Mouse (Mus musculus) forebrain, embryonic 13.5 days (tissue): Measurements from ENCODE around the gene Amdhd2. TPM values are rescaled to one million over a fixed set of nuclear protein-coding genes. Genes with fewer than 3 reads are reported as not detected.
"Not testable (repeated sequence)": the region's sequence is repeated elsewhere in the genome, so short reads cannot be mapped to it uniquely, and the experiment has no call there.

Source experiments
- ATAC-seq: fragments of 200-750 bp; cut with Nextera tagmentation; 2 replicates; pipeline ENCODE4 v1.8.0; 2017
- H3K27ac ChIP-seq: fragments of 300-500 bp; sonication (generic); 2 replicates; pipeline ENCODE4 v1.5.1; 2015; ENCODE audit warnings: inconsistent platforms, mild to moderate bottlenecking, moderate library complexity
- H3K27me3 ChIP-seq: fragments of 300-500 bp; sonication (generic); 2 replicates; pipeline ENCODE4 v1.6.1; 2015; ENCODE audit warnings: mild to moderate bottlenecking, inconsistent platforms
- H3K36me3 ChIP-seq: fragments of 300-500 bp; sonication (generic); 2 replicates; pipeline ENCODE4 v1.6.1; 2015; ENCODE audit warnings: mild to moderate bottlenecking, inconsistent platforms; ENCODE audit not compliant: poor library complexity, severe bottlenecking
- H3K4me1 ChIP-seq: fragments of 300-500 bp; sonication (generic); 2 replicates; pipeline ENCODE4 v1.6.1; 2015; ENCODE audit warnings: inconsistent platforms
- H3K4me2 ChIP-seq: fragments of 300-500 bp; sonication (generic); 2 replicates; pipeline ENCODE4 v1.6.1; 2015; ENCODE audit warnings: inconsistent platforms, mild to moderate bottlenecking, moderate library complexity
- H3K4me3 ChIP-seq: fragments of 300-500 bp; sonication (generic); 2 replicates; pipeline ENCODE4 v1.5.1; 2015; ENCODE audit warnings: mild to moderate bottlenecking, inconsistent platforms
- H3K9ac ChIP-seq: fragments of 300-500 bp; sonication (generic); 2 replicates; pipeline ENCODE4 v1.6.1; 2015; ENCODE audit warnings: mild to moderate bottlenecking, inconsistent platforms
- H3K9me3 ChIP-seq: fragments of 300-500 bp; sonication (generic); replicated peaks from 2 replicates; pipeline ENCODE4 v1.6.1; 2016; ENCODE audit warnings: inconsistent platforms
- WGBS: fragments of 180-500 bp; shearing (Covaris S2); methylation state at CpG from one replicate; pipeline ENCODE4 v1.1.7; 2015; 5-methylcytosine and 5-hydroxymethylcytosine counted together
- polyA plus RNA-seq: library from polyadenylated mRNA; unstranded; fragments of >200 nt; fragmentation: Nextera tagmentation; extraction: Ambion mirVana; gene quantifications from 2 replicates; pipeline ENCODE4 v1.2.1, GENCODE M21; 2015

The Amdhd2 gene
- polyA plus RNA-seq, 1 experiment from 2014 or later, result 30.1 TPM

GRCm38 (mm10) chr17:24129246-24129645 lies 34.3 kb downstream of the Amdhd2 start:
- H3K36me3 ChIP-seq, H3K27ac ChIP-seq, H3K9me3 ChIP-seq, H3K27me3 ChIP-seq, H3K4me3 ChIP-seq, ATAC-seq, H3K4me1 ChIP-seq, H3K4me2 ChIP-seq, H3K9ac ChIP-seq: not testable (repeated sequence)
- WGBS, result 94% methylated on average over 4 of the region's 4 CpGs

- Histone ChIP-seq H3K9me3 (no peaks in the 10 kb centered on the region), H3K4me2 (no peak overlapping the region), H3K36me3 (no peaks in the 10 kb centered on the region), H3K27me3 (no peaks in the 10 kb centered on the region), H3K9ac (no peak overlapping the region), H3K4me3 (no peak overlapping the region), H3K4me1 (no peaks in the 10 kb centered on the region), H3K27ac (no peak overlapping the region)
- ATAC-seq, result no peak
- 93% methylated on average over 1 of the region's 1 CpGs for WGBS
Measured at GRCm38 (mm10) chr17:24127592-24127991, 36.0 kb downstream of the Amdhd2 start.

GRCm38 (mm10) chr17:24126801-24127200 lies 36.8 kb downstream of the Amdhd2 start:
- Histone ChIP-seq H3K36me3 (no peaks in the 10 kb centered on the region), H3K27me3 (no peaks in the 10 kb centered on the region), H3K9me3 (no peaks in the 10 kb centered on the region), H3K27ac (no peak overlapping the region), H3K4me2 (no peak overlapping the region), H3K4me1 (no peaks in the 10 kb centered on the region), H3K4me3 (no peak overlapping the region), H3K9ac (no peak overlapping the region)
- 87% methylated on average over 3 of the region's 3 CpGs for WGBS
- no peak for ATAC-seq

GRCm38 (mm10) chr17:24119446-24119845 lies 44.1 kb downstream of the Amdhd2 start:
- Histone ChIP-seq H3K27ac (no peak overlapping the region), H3K4me1 (peaks cover 5% of the 10 kb centered on the region), H3K36me3 (no peaks in the 10 kb centered on the region), H3K9ac (no peak overlapping the region), H3K4me2 (no peak overlapping the region), H3K9me3 (no peaks in the 10 kb centered on the region), H3K27me3 (no peaks in the 10 kb centered on the region), H3K4me3 (no peak overlapping the region)
- WGBS, result 89% methylated on average over 3 of the region's 3 CpGs
- no peak for ATAC-seq

- peaks cover 5% of the 10 kb centered on the region for H3K4me1 ChIP-seq
- no peak overlapping the region for H3K4me3 ChIP-seq
- peaks cover 21% of the 10 kb centered on the region for H3K36me3 ChIP-seq
- no peak overlapping the region for H3K27ac ChIP-seq
- H3K9ac ChIP-seq, result no peak overlapping the region
- no peak overlapping the region for H3K4me2 ChIP-seq
- no peaks in the 10 kb centered on the region for H3K27me3 ChIP-seq
- WGBS, result 82% methylated on average over 4 of the region's 4 CpGs
- H3K9me3 ChIP-seq, result no peaks in the 10 kb centered on the region
- no peak for ATAC-seq
Measured at GRCm38 (mm10) chr17:24113031-24113430, 50.5 kb downstream of the Amdhd2 start.

- no peak overlapping the region for H3K4me2 ChIP-seq
- no peak overlapping the region for H3K9ac ChIP-seq
- no peaks in the 10 kb centered on the region for H3K9me3 ChIP-seq
- no peak overlapping the region for H3K27ac ChIP-seq
- no peaks in the 10 kb centered on the region for H3K27me3 ChIP-seq
- ATAC-seq, result no peak
- peaks cover 35% of the 10 kb centered on the region for H3K36me3 ChIP-seq
- 88% methylated on average over 1 of the region's 1 CpGs for WGBS
- H3K4me3 ChIP-seq, result no peak overlapping the region
- H3K4me1 ChIP-seq, result peaks cover 3% of the 10 kb centered on the region
Measured at GRCm38 (mm10) chr17:24111256-24111655, 52.3 kb downstream of the Amdhd2 start.

GRCm38 (mm10) chr17:24108896-24109295 lies 54.7 kb downstream of the Amdhd2 start:
- H3K9me3 ChIP-seq, result no peaks in the 10 kb centered on the region
- 83% methylated on average over 1 of the region's 1 CpGs for WGBS
- no peaks in the 10 kb centered on the region for H3K27me3 ChIP-seq
- no peak for ATAC-seq
- H3K4me2 ChIP-seq, result no peak overlapping the region
- H3K4me3 ChIP-seq, result no peak overlapping the region
- H3K9ac ChIP-seq, result no peak overlapping the region
- H3K27ac ChIP-seq, result no peak overlapping the region; the same call in 1 of the 2 replicates
- no peaks in the 10 kb centered on the region; the same call in 1 of the 2 replicates for H3K4me1 ChIP-seq
- H3K36me3 ChIP-seq, result peaks cover 55% of the 10 kb centered on the region

Other genes starting within 250 kb of the Amdhd2 start
- not detected in 2 replicates for gene Dcpp3, start 246.3 kb downstream of the Amdhd2 start, polyA plus RNA-seq
- not detected in 2 replicates for gene Sbp, start 222.1 kb downstream of the Amdhd2 start, polyA plus RNA-seq
- gene Sbpl, start 208.5 kb downstream of the Amdhd2 start, polyA plus RNA-seq, result not detected in 2 replicates
- gene Prss30, start 183.2 kb downstream of the Amdhd2 start, polyA plus RNA-seq, result not detected in 2 replicates
- gene Prss22, start 165.7 kb downstream of the Amdhd2 start, polyA plus RNA-seq, result not detected in 2 replicates
- 0.19 and 0.26 TPM in 2 replicates for gene Prss27, start 125.6 kb downstream of the Amdhd2 start, polyA plus RNA-seq
- 85.4 and 88.6 TPM in 2 replicates for gene Kctd5, start 90.3 kb downstream of the Amdhd2 start, polyA plus RNA-seq
- 49.7 and 54.1 TPM in 2 replicates for gene Pdpk1, start 12.8 kb downstream of the Amdhd2 start, polyA plus RNA-seq
- 602 and 648 TPM in 2 replicates for gene Atp6v0c, start 5.9 kb upstream of the Amdhd2 start, polyA plus RNA-seq
- gene Tbc1d24, start 41.8 kb upstream of the Amdhd2 start, polyA plus RNA-seq, result 10.6 and 12.2 TPM in 2 replicates
- 2.4 and 2.9 TPM in 2 replicates for gene Ntn3, start 45.8 kb upstream of the Amdhd2 start, polyA plus RNA-seq
- gene Tedc2, start 57.1 kb upstream of the Amdhd2 start, polyA plus RNA-seq, result 14.8 and 15.4 TPM in 2 replicates
- 60.2 and 66.1 TPM in 2 replicates for gene Ccnf, start 87.7 kb upstream of the Amdhd2 start, polyA plus RNA-seq
- 0.06 TPM in 1 of 2 replicates, not detected in the other for gene Abca17, start 187.3 kb upstream of the Amdhd2 start, polyA plus RNA-seq
- gene Abca3, start 188.2 kb upstream of the Amdhd2 start, polyA plus RNA-seq, result 14.7 and 16.4 TPM in 2 replicates